Mouse (Mus musculus): ENCODE measurements around the gene Coro1a. TPM values are rescaled to one million over a fixed set of nuclear protein-coding genes. Genes with fewer than 3 reads are reported as not detected.

Coro1a gene
- total RNA-seq, 2 experiments from 2014 or later: 15.5 to 18.9 TPM

DNA sequence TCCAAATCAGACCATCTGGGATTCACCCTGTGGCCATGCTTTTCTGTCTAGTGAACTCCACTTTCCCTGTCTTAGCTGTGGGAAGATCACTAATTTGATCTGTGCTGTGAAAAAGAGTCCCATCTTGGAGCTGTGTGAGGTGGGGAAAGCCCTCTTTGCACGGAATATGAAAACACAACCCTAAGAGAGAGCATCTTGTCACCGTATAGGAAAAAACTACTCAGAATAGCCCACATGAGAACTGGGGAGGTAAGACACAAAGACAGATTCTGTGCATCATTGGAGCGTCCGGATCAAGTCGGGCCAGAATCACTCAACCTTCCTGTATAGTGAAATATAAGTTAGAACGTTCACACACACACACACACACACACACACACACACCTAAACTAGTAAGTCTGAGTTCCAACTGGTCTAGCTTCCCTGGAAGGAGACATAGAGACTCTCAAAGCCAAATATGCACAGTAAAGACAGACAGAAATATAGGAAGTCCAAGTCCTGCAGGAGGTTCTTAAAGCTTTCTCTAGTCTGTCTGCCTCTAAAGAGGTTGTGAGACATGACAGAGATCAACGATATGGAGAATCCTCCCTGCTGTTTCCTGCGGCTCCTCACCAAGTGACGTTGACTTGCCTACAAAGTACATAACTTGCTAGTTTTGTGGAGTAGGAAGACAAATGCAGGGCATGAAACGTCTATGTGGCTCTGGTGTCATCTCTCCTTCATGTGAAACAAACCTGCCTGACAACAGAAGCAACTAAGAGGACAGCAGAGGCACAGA, 777 bp upstream of the Coro1a start:
- no peak for DNase-seq (ENCODE audit: low spot score in 2 of 2)

DNA sequence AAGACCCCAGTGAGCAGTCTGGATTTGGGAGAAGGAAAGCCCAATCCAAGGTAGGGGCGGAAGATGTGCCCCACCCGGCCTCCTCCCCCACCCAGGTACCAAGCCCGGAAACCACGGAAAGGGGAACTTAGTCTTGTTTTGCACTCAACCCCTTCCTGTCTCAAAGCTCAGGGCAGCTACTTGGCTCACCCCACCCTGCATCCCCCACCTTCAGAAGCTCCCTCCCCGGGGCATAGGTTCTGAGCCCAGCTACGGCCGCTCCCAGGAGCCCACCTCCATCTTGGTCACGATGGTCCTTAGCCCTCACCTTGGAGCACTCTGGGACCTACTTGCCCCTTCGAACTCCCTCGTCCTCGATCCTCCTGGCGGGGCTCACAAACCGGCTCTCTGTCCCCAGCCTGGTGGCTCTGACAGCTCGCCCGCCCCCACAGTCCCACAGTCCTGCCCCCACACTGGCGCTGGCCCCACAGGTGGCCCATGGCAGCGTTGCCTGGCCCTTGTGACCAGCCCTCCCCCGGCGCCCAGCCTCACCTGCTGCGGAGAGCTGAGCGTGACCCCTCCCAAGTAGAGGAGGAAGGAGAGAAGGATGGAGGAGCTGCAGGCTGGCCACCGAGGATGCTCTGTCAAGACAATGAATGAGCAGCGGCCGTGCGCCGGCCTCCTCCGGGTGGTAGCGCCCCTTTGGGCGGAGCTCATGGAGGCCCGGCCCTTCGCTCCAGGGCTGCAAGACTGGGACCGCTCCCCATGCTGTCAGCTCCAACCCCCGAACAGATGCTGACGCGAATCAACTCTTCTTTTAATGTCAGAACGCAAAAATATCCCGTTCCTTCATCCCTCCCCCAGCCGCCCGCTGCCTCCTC, 3.2 kb downstream of the Coro1a start:
- peak; percentile 43 to 55 for DNase-seq (ENCODE audit: low spot score in 2 of 2)

DNA sequence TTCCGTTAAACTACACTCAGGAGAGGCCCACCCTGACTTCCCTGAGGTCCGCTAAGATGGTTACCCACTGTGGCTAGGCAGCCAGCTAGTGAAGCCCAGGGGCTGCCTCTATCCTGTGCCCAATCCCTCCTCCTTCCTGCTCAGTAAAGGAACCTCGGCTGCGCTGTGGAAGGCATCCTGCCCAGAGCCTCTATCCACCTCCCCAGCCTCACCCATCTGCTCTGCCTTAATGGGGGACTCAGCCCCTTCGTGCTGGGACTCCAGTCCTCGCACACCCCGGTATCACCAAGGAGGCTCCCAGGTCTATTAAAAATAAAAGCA, 3.9 kb downstream of the Coro1a start:
- DNase-seq (ENCODE audit: low spot score in 2 of 2): no peak

DNA sequence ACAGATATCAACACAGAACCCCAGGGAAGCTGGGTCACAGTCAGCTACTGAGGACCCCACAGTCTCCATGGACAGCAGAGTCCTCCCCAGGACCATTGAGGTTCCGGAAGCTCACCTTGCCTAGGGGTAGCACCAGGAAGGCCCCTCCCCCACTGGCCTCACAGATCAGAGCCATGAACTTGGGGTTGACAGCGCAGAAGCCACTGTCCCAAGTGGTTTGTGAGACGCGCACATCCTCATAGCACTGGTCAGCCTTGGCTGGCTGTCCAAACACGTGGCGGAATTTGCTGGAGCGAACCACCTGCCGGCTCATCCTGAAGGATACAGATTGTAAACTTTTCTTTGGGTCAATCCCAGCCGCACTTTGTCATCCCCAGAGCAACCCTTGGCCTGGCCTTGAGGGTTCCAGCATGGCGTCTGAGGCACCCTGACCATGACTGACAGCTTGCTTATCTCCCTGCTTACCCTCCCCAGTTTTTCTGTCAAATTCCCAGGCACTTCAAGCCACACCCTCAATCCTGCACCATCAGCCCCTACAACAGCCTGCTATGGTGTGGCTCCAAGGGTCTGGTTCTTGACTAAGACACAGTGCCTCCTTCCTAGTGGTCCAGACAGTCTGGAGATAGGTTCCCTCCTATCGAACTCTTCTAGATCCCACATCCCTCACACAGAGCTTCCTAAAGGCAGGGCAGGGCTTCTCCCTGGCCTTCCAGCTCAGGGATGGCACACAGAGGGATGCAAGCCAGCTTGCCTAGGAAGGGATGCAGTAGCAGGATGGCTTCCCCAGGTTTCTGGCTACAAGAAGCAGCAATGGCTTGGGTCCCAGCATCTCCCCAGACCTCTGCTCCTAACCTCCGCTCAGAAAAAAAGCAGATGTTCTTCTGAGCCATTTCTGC, 4.5 kb downstream of the Coro1a start:
- DNase-seq (ENCODE audit: low spot score in 2 of 2): no peak

DNA sequence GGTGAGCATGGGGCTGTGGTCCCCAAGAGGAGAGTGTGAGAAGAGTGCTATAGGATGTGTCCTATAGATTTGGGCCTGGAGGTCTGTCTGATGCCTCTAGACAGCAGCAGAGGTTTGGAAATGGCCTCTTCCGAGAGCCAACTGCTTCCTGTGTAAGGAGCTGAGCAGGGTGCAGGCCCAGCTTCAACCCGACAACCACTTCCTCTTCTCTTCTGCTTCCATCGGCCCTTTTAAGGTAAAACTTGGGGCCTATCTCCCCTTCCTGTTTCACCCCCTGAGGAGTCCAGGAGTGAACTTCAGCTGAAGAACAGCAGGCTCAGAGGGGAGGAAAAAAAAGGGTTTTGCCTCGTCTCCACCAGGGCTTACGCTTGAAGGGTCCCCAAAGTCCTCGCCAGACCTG, 5.2 kb downstream of the Coro1a start:
- DNase-seq (ENCODE audit: low spot score in 2 of 2): no peak

DNA sequence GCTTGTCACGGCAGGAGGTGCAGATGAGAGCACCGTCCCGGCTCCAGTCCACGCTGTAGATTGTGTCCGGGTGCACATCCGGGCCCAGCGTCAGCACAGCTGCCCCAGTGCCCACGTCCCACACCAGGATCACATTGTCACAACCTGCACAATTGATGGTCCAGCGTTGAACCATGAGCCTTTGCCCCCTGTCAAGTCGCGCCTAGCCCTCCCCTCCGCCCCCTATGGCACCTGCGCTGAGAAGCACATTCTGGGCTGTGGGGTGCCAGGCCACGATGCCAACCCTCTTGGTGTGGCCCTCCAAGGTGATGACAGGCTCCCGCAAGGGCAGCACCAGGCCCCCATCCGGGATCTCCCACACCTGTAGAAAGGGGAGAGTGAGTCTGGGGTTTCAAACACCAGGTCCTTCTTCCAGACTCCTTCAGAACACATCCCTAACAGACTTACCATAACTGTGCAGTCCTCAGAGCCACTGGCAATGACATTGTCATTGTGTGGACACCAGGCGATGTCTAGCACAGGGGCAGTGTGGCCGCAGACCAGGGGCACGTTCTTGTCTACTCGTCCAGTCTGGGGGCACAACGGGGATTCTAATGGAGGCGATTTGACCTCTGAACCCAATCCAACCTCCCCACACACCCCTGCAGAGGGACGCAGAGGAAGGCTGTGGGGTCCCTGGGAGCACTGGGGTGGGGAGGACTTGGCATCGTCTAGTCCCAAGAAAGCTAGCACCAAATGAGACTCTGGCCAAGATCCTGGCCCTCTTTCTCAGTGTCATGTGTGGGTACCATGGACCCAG, 5.8 kb downstream of the Coro1a start:
- no peak for DNase-seq (ENCODE audit: low spot score in 2 of 2)

DNA sequence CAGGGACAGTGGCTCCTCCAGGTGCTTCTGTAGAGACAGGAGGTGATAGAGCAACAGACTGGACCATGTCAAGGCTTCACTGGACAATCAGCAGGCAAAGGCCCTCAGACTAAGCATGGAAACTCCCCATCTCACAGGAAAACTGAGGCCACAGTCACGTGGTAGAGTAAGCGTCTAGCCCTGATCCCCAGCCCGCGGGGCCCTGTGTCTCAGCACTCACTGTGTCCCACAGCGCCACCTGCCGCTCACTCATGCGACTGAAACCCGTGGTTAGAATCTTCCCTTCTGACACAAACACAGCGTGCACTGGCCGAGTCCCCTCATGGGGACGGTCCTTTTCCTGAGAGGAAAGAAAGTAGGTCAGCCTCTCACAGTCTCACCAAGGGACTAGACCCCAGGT, 6.5 kb downstream of the Coro1a start:
- DNase-seq (ENCODE audit: low spot score in 2 of 2): peak; percentile 72 to 85

DNA sequence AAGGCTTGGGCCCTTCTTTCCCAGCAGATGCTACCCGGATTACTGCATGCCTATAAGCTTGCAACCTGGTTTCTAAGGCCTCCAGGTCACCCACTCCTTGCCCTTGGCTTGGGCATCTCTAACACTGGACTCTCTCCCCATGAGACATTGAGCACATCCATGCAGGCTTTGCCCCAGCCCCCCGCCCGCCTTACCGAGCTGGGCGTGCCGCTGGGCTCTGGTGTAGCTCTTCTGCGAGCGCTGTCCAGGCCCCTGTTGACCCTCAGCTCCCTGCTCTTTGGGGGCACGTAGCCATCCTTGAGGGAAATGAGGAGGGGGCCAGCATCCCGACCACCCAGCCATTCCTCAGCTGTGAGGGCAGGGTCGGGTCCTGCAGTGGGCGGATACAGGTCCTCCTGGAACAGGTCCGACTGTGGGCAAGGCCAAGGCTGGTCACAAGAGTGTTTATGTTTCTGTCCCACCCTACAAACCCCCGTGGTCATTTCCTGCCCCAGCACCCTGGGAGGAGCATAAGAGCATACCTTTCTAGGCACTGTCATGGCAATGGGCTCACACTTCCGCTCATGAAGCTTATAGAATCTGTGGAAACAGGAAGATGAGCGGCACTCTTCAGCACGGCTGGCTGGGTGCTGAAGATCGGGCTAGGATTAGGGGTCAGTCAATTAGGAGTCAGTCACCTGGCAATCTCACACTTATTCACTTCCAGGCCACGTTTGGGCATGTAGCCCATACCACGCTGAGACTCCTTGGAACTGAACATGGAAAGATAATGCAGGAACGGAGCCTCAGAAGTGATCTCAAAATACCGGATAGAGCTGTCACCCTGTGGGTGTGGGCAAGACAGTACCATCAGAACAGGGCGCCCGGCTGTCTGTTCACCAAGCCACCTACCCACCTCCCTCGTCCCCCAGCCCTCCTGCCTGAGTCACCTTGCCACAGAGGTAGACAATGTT, 7.2 kb downstream of the Coro1a start:
- no peak for DNase-seq (ENCODE audit: low spot score in 2 of 2)

DNA sequence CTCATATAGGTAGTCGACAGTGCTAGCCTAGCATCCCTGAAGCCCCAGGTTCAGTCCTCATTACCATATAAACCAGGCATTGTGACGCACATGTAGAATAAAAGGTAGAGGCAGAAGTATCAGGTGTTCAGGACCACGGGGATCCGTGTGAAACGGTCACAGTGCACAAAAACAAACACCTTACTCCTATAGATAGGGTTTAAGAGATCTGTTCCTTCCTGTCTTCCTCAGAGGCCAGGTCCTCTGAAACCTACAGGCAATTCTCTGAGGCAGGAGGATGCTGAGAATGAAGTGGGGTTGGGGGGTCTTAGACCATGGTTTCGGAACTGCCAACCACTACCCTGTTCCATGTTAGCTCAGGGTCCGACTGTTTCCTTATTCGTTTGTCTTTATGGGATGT, 9.7 kb downstream of the Coro1a start:
- DNase-seq (ENCODE audit: low spot score in 2 of 2): no peak

DNA sequence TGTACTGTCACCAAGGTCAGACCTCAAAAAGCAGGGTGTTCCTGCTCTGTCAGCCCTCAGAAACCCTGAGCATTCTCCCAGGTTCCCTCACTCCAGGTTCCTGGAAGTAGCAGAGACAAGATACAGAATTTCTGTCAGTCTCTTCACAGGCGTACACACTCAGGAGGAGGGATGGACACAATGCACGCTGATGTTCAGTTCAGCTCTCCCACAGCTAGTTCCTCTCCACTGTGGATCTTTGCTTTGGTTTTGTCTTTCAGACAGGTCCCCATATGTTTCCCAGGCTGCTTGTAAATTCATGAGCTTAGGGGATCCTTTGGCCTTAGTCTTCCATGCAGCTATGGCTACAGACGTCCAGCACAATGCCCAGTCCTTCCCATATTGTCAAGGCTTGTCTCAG, 10.7 kb downstream of the Coro1a start:
- DNase-seq (ENCODE audit: low spot score in 2 of 2): no peak

DNA sequence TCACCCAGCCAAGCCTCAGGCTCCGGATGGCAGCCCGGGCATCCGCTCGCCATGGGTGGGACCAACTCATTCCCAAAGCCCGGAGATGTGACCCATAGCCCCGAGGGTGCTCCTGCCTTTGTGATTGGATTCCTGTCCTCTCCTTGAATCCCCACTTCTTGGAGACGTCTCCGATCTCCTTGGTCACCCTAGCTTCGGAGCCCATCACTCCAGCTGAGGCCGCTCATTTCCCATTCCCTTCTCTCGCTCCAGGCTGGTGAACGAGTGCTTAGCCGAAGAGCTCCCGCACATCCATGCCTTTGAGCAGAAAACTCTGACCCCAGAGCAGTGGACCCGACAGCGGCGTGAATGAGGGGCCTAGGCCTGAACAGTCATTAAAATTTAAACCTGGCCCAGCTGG, 11.3 kb downstream of the Coro1a start:
- no peak for DNase-seq (ENCODE audit: low spot score in 2 of 2)

DNA sequence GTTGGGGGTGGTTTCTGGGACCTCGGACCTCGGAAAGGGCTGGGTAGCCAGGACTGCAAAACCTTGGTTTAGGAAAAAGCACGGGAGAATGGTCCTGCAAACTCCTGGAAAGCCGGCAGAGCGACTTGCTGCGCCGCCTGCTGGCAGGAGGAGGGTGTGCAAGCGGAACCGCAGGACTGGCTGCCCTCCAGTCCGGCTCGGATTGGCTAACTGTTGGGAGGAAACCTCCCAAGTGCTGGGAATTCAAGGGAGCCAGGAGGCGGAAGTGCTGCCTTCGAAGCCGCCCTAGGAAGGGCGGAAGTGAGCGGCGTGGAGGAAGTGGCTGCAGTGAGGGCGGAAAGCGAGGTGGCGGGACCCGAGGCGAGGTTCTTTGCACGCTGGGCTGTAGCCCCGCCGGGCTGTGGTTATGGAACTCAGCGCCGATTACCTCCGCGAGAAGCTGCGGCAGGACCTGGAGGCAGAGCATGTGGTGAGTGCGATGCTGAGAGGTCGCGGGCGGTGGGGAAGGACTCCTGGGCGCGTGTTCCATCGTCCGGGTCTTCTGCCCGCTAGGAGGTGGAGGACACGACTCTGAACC, 11.9 kb downstream of the Coro1a start, which contains the start of gene Slx1b:
Gene Slx1b, minus strand, starts transcription at position 154 of the 577 bp plus-strand sequence.
- peak; percentile 79 to 85 for DNase-seq (ENCODE audit: low spot score in 2 of 2)

DNA sequence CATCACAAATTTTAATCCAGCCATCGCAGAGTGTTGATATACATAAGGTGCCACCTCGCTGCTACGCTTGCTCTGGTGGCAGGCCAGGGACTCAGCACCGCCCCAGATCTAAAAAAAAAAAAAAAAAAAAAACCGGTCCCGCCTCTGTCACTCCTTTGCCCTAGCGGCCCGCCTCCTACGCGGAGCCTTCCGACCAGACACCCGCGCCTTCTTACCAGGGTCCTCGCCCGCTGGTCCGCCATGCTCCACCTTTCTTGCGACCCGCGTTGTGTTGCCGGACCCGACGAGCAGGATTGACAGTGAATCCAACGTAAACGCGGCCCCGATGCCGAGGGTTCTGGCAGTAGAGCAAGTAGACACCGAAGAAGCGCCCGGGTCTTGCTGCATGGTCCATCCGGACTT, 12.4 kb downstream of the Coro1a start, which contains the start of gene Bola2:
Gene Bola2, plus strand, starts transcription at position 192 of the 402 bp plus-strand sequence.
- peak; percentile 43 to 62 for DNase-seq (ENCODE audit: low spot score in 2 of 2)

DNA sequence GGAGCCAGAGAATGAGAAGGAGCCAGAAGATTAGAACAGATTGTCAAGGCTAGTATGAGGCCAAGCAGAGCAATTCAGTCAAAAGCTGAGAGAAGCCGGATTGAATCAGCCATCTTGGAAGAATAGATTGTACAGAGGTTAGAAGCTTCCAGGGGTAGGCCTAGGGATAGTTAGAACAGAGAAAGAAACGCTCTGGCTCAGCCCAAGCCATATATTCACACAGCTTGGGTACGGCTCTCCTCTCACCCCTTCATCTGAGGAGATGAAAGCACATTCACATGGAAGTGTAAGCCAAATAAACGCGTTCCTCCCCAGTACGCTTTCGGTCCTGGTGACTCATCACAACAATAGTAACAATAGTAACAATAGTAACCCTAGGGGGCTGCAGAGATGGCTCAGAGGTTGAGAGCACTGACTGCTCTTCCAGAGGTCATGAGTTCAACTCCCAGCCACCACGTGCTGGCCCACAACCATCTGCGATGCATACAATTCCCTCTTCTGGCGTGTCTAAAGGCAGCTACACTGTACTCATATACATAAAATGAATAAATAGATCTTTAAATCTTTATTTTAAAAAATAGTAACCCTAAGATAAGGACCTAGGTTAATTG, 13.0 kb downstream of the Coro1a start:
- no peak for DNase-seq (ENCODE audit: low spot score in 2 of 2)

DNA sequence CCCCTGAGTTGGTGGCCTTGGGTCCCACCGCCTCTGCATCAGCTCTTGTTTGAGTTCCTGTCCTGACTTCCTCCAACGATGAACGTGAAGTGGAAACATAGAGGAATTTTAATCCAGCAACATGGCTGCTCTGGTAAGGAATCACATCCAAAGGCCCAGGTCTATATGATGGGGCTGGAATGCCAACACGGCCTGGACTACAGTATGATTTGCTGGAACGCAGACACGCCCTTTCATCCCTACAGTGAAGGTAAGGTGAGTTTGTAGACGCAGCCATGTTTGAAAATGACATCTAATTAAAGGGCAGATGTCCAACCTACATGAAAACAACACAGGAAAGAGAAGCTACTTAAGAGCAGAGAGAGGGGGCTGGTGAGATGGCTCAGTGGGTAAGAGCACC, 13.8 kb downstream of the Coro1a start:
- no peak for DNase-seq (ENCODE audit: low spot score in 2 of 2)

DNA sequence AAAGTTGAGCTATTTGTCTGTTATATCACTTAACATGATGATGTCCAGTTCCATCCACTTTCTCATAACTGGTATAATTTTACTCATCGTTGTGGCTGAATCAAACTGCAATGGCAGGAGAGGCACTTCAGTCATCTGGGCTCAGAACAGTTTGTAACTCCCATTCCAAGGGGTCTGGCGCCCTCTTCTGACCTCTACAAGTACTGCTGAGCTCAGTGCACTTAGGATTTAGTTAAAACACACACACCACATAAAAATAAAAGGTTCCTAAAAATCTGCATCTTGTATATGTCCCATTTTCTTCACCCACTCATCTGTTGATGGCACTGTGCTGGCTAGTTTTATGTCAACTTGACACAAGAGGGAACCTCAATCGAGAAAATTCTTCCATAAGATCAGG, 14.3 kb downstream of the Coro1a start:
- DNase-seq (ENCODE audit: low spot score in 2 of 2): peak; percentile 57 to 71

DNA sequence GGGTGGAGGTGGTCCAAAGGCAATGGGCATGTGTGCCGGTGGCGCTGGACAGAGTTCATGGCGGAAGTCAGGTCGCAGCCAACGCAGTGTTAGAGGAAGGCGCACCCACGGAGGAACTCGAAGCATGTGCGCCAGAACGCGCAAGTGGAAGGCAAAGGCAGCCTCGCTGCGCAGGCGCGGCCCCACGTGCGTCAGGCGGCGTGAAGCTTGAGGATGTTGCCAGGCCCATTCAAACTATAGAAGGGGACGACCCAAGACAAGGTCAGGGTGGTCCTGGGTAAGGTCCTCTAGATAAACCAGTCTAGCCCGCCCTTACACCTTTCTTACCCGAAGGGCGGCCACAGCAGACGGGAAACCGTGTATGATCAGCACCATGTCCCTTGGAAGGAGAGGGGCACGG, 15.2 kb downstream of the Coro1a start:
- DNase-seq (ENCODE audit: low spot score in 2 of 2): no peak

DNA sequence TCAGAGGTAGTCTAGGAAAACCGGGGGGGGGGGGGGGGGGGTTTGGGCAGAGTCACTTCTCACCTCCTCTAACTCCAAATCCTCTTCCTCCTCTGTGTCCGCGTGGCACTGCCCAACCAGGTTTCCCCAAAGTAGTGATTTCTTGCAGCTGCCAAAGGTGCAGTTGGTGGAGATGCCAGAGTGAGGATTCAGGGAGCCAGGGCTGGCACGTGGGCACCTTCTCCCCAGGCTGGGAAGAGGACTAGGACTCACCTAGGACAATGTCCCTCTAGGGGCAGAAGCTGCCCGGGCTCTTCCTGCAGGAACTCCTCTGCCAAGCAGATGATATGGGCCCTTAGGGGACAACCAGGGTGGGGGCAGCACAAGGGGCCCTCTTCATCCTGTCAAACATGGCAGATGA, 15.9 kb downstream of the Coro1a start:
- DNase-seq (ENCODE audit: low spot score in 2 of 2): no peak

DNA sequence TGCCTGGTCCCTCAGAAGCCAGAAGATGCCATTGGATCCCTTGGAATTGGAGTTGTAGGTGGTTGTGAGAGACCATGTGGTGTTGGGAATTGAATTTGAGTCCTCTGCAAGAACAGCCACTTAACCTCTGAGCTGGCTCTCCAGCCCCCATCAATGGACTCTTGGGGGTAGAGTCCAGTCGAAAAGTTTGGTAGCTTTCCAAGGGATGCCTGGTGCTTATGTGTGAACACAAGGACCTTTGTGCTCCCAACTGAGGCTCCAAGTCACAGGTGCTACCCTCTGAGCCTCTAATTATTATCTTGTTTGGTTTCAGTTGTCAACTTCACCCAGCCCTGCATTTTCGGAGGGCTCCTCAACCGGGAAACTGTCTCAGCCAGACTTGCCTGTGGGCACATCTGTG, 16.9 kb downstream of the Coro1a start:
- no peak for DNase-seq (ENCODE audit: low spot score in 2 of 2)

Data from adrenal gland, postnatal 4 days (tissue).